Mouse (Mus musculus) liver, adult 2 months (tissue): ENCODE results near the gene Smpd2. TPM values are rescaled to one million over a fixed set of nuclear protein-coding genes. Genes with fewer than 3 reads are reported as not detected.

Source experiments
- DNase-seq: peaks from one replicate; pipeline ENCODE4 v3.0.0-alpha.2; 2011; ENCODE audit warnings: low read depth, low spot score; ENCODE audit errors: extremely low read depth
- H3K27ac ChIP-seq: fragments of 200-500 bp; replicated peaks from 2 replicates; pipeline ENCODE4 v1.5.1; 2012; ENCODE audit warnings: low read depth, mild to moderate bottlenecking, control low read depth, inconsistent platforms, low read length; ENCODE audit not compliant: insufficient read depth
- H3K27me3 ChIP-seq: fragments of 200-500 bp; 2 replicates; pipeline ENCODE4 v1.6.1; 2012; ENCODE audit warnings: mild to moderate bottlenecking, moderate library complexity, low read length, inconsistent platforms; ENCODE audit not compliant: control insufficient read depth, insufficient read depth
- H3K36me3 ChIP-seq: fragments of 200-500 bp; 2 replicates; pipeline ENCODE4 v1.6.1; 2012; ENCODE audit warnings: low read length, inconsistent platforms; ENCODE audit not compliant: control insufficient read depth, insufficient read depth
- H3K4me1 ChIP-seq: fragments of 200-500 bp; 2 replicates; pipeline ENCODE4 v1.6.1; 2011; ENCODE audit warnings: low read length; ENCODE audit not compliant: control insufficient read depth, insufficient read depth
- H3K4me3 ChIP-seq: fragments of 200-500 bp; 2 replicates; pipeline ENCODE4 v1.5.1; 2011; ENCODE audit warnings: low read depth, mild to moderate bottlenecking, control low read depth, low read length, moderate library complexity; ENCODE audit not compliant: insufficient read depth
- H3K79me2 ChIP-seq: fragments of 200-500 bp; 2 replicates; pipeline ENCODE4 v1.6.1; 2012; ENCODE audit warnings: inconsistent platforms, mild to moderate bottlenecking, low read length, moderate library complexity; ENCODE audit not compliant: control insufficient read depth, insufficient read depth
- H3K9ac ChIP-seq: fragments of 200-500 bp; 2 replicates; pipeline ENCODE4 v1.6.1; 2012; ENCODE audit warnings: low read depth, mild to moderate bottlenecking, control low read depth, inconsistent platforms, low read length
- CTCF ChIP-seq: fragments of 200-500 bp; IDR thresholded peaks from 2 replicates; pipeline ENCODE4 v1.5.1; 2011; ENCODE audit warnings: low read depth, low read length, control low read depth
- POLR2A ChIP-seq: fragments of 200-500 bp; IDR thresholded peaks from 2 replicates; pipeline ENCODE4 v1.6.1; 2011; ENCODE audit warnings: low read length, control low read depth; ENCODE audit not compliant: insufficient read depth; ENCODE audit errors: extremely low read depth
- WGBS: fragments of 180-500 bp; shearing (Covaris S2); methylation state at CpG from one replicate; pipeline ENCODE4 v1.1.7; 2018; 5-methylcytosine and 5-hydroxymethylcytosine counted together
- polyA plus RNA-seq: library from polyadenylated mRNA; depleted of rRNA; stranded (reverse); fragments of >200 nt; gene quantifications from 2 replicates; pipeline ENCODE4 v1.2.3, GENCODE M21; 2012
- total RNA-seq: library from RNA; depleted of rRNA; stranded (reverse); fragments of >200 nt; gene quantifications from 2 replicates; pipeline ENCODE4 v1.2.3, GENCODE M21; 2014

Gene Smpd2
- total and polyA plus RNA-seq, 2 experiments = 30.8 to 47.6 TPM

DNA sequence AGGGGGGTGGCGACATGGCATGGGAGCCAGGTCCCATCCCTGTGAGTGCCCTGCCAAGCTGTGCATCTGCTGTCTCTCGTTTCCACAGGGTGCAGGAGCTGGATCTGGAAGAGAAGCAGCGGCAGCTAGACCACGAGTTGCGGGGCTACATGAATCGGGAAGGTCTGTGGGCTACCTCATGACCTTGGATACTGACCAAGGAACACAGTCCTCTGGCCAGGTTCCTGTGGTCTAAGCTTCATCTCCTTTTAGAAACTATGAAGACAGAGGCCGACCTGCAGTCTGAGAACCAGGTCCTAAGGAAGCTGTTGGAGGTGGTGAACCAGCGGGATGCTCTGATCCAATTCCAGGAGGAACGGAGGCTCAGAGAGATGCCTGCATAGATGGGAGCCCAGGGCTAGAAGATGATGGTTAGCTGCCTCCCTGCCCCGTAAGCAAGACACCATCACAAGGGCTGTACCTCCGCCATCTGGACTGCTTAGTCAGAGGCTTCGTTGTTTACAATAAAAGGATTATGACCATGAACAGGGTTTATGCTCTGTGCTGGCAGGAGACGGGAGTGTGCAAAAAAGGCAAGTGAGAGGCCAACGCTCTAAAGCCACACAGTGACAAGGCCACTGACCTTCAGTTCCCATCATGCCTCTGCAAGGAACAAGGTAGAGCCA, 3.5 kb downstream of the Smpd2 start:
- DNase-seq = no peak
- Histone ChIP-seq H3K27me3 (no peaks in the 10 kb centered on the region), H3K4me1 (peaks cover 14% of the 10 kb centered on the region), H3K27ac (no peak overlapping the region), H3K9ac (no peak overlapping the region), H3K4me3 (no peak overlapping the region), H3K79me2 (peaks cover 3% of the 10 kb centered on the region; the same call in 1 of the 2 replicates), H3K36me3 (peaks cover 7% of the 10 kb centered on the region)
- WGBS = 84% methylated on average over 14 of the region's 14 CpGs
- TF ChIP-seq CTCF (no peak), POLR2A (no peak)

DNA sequence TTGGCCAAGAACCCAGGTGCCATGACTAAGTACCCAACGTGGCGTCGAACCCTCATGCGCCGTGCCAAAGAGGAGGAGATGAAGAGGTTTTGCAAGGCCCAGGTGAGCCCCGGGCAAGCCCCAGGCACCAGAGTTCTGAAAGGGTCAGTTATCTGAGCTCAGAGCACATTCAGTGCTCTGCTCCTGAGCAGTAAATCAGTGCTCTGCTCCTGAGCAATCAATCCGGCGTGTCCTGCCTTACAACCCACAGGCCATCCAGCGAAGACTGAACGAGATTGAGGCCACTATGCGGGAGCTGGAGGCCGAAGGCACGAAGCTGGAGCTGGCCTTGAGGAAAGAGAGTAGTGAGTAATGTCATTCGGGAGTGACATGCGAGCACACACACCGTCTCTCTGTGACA, 4.4 kb downstream of the Smpd2 start:
- TF ChIP-seq POLR2A = no peak
- no peak for TF ChIP-seq CTCF
- H3K36me3 ChIP-seq = peaks cover 7% of the 10 kb centered on the region
- H3K9ac ChIP-seq = no peak overlapping the region
- WGBS = 80% methylated on average over 16 of the region's 16 CpGs
- no peak for DNase-seq
- H3K4me1 ChIP-seq = peaks cover 11% of the 10 kb centered on the region
- peaks cover 3% of the 10 kb centered on the region; the same call in 1 of the 2 replicates for H3K79me2 ChIP-seq
- no peak overlapping the region for H3K4me3 ChIP-seq
- H3K27me3 ChIP-seq = no peaks in the 10 kb centered on the region
- no peak overlapping the region for H3K27ac ChIP-seq

DNA sequence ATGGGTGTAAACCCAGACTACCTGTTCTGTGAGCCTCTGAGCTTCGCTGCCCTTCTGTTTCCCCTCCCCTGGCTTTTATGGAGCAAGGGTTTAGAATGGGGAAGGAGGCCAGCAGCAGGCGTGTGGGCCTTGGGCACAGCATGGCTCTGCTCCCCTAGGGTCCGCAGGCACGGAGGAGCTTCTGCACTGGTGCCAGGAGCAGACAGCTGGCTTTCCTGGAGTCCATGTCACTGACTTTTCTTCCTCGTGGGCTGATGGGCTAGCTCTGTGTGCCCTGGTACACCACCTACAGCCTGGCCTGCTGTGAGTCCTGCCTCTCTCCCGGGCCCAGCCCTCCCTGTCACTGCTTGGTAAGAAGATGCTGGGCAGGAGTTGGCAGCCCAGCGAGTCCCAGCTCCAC, 7.7 kb downstream of the Smpd2 start:
- Histone ChIP-seq H3K27ac (no peak overlapping the region), H3K4me3 (no peak overlapping the region), H3K4me1 (no peaks in the 10 kb centered on the region), H3K9ac (no peak overlapping the region), H3K27me3 (no peaks in the 10 kb centered on the region), H3K36me3 (peaks cover 3% of the 10 kb centered on the region; the same call in 1 of the 2 replicates), H3K79me2 (no peaks in the 10 kb centered on the region)
- TF ChIP-seq CTCF = no peak
- no peak for DNase-seq
- WGBS = 90% methylated on average over 7 of the region's 7 CpGs

DNA sequence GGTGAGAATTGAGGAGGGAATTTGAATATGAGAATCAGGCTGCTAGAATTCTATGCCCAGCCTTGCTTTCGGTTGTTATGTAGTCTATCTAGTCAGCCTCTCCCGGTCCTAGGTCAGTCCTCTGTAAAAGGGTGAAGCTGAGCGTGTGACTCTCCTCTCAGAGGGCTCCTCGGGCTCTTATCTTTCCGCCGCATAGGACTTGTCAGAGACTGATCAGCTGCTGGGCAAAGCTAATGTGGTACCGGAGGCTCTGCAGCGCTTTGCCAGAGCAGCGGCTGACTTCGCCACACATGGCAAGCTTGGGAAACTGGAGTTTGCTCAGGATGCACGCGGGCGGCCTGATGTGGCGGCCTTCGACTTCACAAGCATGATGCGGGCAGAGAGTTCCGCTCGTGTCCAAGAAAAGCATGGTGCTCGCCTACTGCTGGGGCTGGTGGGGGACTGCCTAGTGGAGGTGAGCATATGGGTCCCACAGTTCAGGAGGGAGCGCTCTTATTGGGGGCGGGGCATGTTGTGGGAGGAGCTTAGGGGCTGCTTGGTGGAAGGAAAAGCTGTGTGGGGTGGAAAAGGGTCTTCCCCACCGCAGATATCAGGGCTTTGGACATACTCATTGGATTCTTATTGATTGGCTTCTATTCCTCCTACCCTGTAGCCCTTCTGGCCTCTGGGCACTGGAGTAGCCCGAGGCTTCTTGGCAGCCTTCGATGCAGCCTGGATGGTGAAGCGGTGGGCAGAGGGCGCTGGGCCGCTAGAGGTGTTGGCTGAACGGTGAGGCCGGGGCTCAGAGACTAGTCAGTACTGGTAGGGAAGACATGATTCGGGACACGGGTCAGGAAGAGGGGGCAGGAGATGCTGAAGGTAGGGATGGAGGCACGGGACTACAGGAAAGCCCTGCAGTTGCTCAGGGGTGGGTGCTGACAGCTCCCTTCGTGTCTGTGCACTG, 9.0 kb downstream of the Smpd2 start:
- WGBS = 70% methylated on average over 33 of the region's 33 CpGs
- no peaks in the 10 kb centered on the region for H3K36me3 ChIP-seq
- no peak overlapping the region for H3K27ac ChIP-seq
- no peaks in the 10 kb centered on the region for H3K4me1 ChIP-seq
- TF ChIP-seq POLR2A (no peak), CTCF (no peak)
- no peaks in the 10 kb centered on the region for H3K27me3 ChIP-seq
- H3K79me2 ChIP-seq = no peaks in the 10 kb centered on the region
- no peak overlapping the region for H3K9ac ChIP-seq
- no peak overlapping the region for H3K4me3 ChIP-seq
- no peak for DNase-seq

DNA sequence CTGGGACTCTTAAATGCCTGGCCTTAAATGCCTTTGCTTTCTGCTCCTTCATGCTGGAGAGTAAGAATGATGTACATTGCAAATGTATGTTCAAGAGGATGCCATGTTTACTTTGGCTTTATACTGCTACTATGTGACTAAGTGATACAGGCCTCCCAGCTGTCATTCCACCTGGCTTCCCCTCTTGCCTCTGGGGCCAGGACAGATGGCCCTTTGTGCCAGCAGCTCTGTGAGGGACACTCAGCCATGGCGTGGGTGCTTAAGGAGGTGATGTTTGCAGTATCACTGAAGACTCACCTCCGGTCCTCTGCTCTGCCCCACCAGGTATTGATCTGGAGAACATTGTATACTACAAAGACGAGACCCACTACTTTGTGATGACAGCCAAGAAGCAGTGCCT, 10.2 kb downstream of the Smpd2 start:
- Histone ChIP-seq H3K4me1 (no peaks in the 10 kb centered on the region), H3K9ac (no peak overlapping the region), H3K36me3 (no peaks in the 10 kb centered on the region), H3K4me3 (no peak overlapping the region), H3K27me3 (no peaks in the 10 kb centered on the region), H3K27ac (no peak overlapping the region), H3K79me2 (no peaks in the 10 kb centered on the region)
- TF ChIP-seq CTCF (no peak), POLR2A (no peak)
- no peak for DNase-seq
- 91% methylated on average over 3 of the region's 3 CpGs for WGBS
